Mouse (Mus musculus) limb, embryonic 14.5 days (tissue): Measurements from ENCODE around the gene Efcc1. TPM values are rescaled to one million over a fixed set of nuclear protein-coding genes. Genes with fewer than 3 reads are reported as not detected.

Experiments used
- ATAC-seq: fragments of 200-750 bp; cut with Nextera tagmentation; 2 replicates; pipeline ENCODE4 v1.8.0; 2017; ENCODE audit warnings: low read depth, moderate number of reproducible peaks, moderate TSS enrichment; ENCODE audit not compliant: low FRiP score
- DNase-seq: peaks from one replicate; pipeline ENCODE4 v3.0.0-alpha.2; 2015; ENCODE audit warnings: low spot score
- H3K27ac ChIP-seq: fragments of 300-500 bp; sonication (generic); replicated peaks from 2 replicates; pipeline ENCODE4 v1.5.1; 2014; ENCODE audit warnings: low read depth, mild to moderate bottlenecking, low read length, moderate library complexity, mixed read lengths
- H3K27me3 ChIP-seq: fragments of 300-500 bp; sonication (generic); 2 replicates; pipeline ENCODE4 v1.6.1; 2014; ENCODE audit warnings: low read length, mixed read lengths; ENCODE audit not compliant: control insufficient read depth, insufficient read depth
- H3K36me3 ChIP-seq: fragments of 300-500 bp; sonication (generic); 2 replicates; pipeline ENCODE4 v1.6.1; 2014; ENCODE audit warnings: mild to moderate bottlenecking, low read length, moderate library complexity, mixed read lengths; ENCODE audit not compliant: control insufficient read depth, insufficient read depth
- H3K4me1 ChIP-seq: fragments of 300-500 bp; sonication (generic); 2 replicates; pipeline ENCODE4 v1.6.1; 2014; ENCODE audit warnings: antibody characterized with exemption, low read length, mixed read lengths; ENCODE audit not compliant: control insufficient read depth, insufficient read depth
- H3K4me2 ChIP-seq: fragments of 300-500 bp; sonication (generic); replicated peaks from 2 replicates; pipeline ENCODE4 v1.6.1; 2014; ENCODE audit warnings: low read depth, mild to moderate bottlenecking, low read length, moderate library complexity; ENCODE audit not compliant: severe bottlenecking
- H3K4me3 ChIP-seq: fragments of 300-500 bp; sonication (generic); replicated peaks from 2 replicates; pipeline ENCODE4 v1.5.1; 2014; ENCODE audit warnings: low read length
- H3K9ac ChIP-seq: fragments of 300-500 bp; sonication (generic); 2 replicates; pipeline ENCODE4 v1.6.1; 2014; ENCODE audit warnings: mild to moderate bottlenecking, low read depth, low read length, moderate library complexity; ENCODE audit not compliant: severe bottlenecking
- H3K9me3 ChIP-seq: fragments of 300-500 bp; sonication (generic); 2 replicates; pipeline ENCODE4 v1.6.1; 2016; ENCODE audit warnings: low read length; ENCODE audit not compliant: control insufficient read depth
- POLR2A ChIP-seq: fragments of 200-500 bp; IDR thresholded peaks from 2 replicates; pipeline ENCODE4 v1.8.0; 2012; ENCODE audit warnings: inconsistent platforms, mild to moderate bottlenecking, moderate library complexity, borderline replicate concordance; ENCODE audit not compliant: insufficient read depth, insufficient read length; ENCODE audit errors: extremely low read depth
- WGBS: fragments of 180-500 bp; shearing (Covaris S2); extraction: QIAGEN DNeasy Blood & Tissue Kit; methylation state at CpG from one replicate; pipeline ENCODE4 v1.1.7; 2014; 5-methylcytosine and 5-hydroxymethylcytosine counted together
- polyA plus RNA-seq, 2 experiments: library from polyadenylated mRNA; depleted of rRNA in 1 of 2; stranded (reverse) in 1 of 2; unstranded in 1 of 2; fragments of >200 nt; fragmentation: Nextera tagmentation in 1 of 2; extraction: Ambion mirVana in 1 of 2; gene quantifications; 2 replicates each; pipeline versions ENCODE4 v1.2.1 to v1.2.3; 2012 to 2014

Efcc1 gene
- polyA plus RNA-seq, 2 experiments = 0.80 to 0.98 TPM

DNA sequence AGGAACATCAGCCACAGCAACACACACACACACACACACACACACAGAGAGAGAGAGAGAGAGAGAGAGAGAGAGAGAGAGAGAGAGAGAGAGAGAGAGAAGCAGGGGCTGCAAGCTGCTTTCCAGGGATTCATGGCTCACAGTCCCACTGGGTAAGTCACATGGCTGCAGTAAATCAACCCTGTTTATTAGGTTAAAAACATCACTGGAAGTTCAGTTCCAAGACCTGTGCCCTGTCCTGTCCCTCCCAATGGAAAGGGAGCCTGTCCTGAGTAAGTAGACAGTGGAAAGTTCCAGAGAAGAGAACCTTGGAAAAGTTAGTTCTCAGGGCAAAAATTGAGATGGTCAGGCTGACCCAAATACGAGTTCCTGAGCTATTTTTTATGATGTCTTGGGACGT, 66.7 kb downstream of the Efcc1 start:
- 12% methylated on average over 2 of the region's 2 CpGs for WGBS
- ATAC-seq (no peak), DNase-seq (no peak)
- Histone ChIP-seq H3K4me1 (no peaks in the 10 kb centered on the region), H3K4me3 (no peak overlapping the region), H3K36me3 (peaks cover 18% of the 10 kb centered on the region), H3K4me2 (no peak overlapping the region), H3K27ac (no peak overlapping the region), H3K9me3 (no peaks in the 10 kb centered on the region), H3K27me3 (no peaks in the 10 kb centered on the region), H3K9ac (no peak overlapping the region)
- no peak for TF ChIP-seq POLR2A

GRCm38 (mm10) chr6:87799576-87799975, 68.9 kb downstream of the Efcc1 start:
- WGBS = 86% methylated on average over 6 of the region's 6 CpGs

DNA sequence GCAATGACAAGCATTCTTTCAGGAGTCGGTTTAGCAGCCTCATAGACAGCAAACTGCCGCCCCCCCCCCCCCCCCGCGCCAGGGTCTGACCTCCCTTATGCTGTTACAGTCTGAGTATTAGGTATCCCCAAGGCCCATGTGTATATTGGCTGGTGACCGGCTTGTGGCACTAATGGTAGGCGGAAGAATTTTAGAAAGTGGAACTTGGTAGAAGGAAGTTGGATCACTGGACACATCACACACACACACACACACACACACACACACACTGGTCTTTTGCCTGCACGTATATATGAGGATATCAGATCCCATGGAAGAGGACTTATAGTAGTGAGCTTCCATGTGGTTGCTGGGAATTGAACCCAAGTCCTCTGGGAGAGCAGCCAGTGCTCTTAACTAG, 71.8 kb downstream of the Efcc1 start:
- ATAC-seq = no peak
- no peak for TF ChIP-seq POLR2A

More at GRCm38 (mm10) chr6:87799576-87799975, 68.9 kb downstream of the Efcc1 start:
- Histone ChIP-seq H3K27ac (no peak overlapping the region), H3K36me3 (peaks cover 6% of the 10 kb centered on the region; the same call in 1 of the 2 replicates), H3K4me2 (no peak overlapping the region), H3K27me3 (no peaks in the 10 kb centered on the region), H3K4me3 (no peak overlapping the region), H3K4me1 (no peaks in the 10 kb centered on the region), H3K9me3 (no peaks in the 10 kb centered on the region), H3K9ac (no peak overlapping the region)
- no peak for TF ChIP-seq POLR2A
- DNase-seq (no peak), ATAC-seq (no peak)

DNA sequence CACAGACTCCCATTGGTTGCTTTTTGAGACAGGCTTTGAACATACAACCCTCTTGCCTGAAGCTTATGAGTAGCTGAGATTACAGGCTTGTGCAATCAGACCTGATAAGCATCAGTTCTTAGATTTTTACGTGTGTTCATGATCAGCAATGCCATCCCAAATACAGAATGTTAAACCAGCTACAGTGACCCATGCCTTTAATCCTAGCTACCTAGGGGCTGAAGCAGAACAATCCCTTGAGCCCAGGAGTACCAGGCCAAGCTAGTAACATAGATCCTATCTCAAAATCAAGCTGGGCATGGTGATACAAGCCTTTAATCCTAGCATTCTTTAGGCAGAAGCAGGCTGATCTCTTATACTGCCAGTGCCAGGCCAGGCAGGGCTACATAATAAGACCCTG, 73.4 kb downstream of the Efcc1 start:
- Histone ChIP-seq H3K4me1 (no peaks in the 10 kb centered on the region), H3K4me2 (no peak overlapping the region), H3K27me3 (no peaks in the 10 kb centered on the region), H3K36me3 (0 out of 2 replicates have a peak, but pooled peaks cover 10% of the 10 kb centered on the region), H3K4me3 (no peak overlapping the region), H3K9me3 (no peaks in the 10 kb centered on the region), H3K27ac (no peak overlapping the region), H3K9ac (no peak overlapping the region)
- DNase-seq = no peak
- TF ChIP-seq POLR2A = no peak
- WGBS = 77% methylated on average over 1 of the region's 1 CpGs
- ATAC-seq = no peak

More for the DNA sequence above, 71.8 kb downstream of the Efcc1 start:
- Histone ChIP-seq H3K9ac (no peak overlapping the region), H3K4me2 (no peak overlapping the region), H3K27ac (no peak overlapping the region), H3K4me3 (no peak overlapping the region), H3K27me3 (no peaks in the 10 kb centered on the region), H3K36me3 (0 out of 2 replicates have a peak, but pooled peaks cover 6% of the 10 kb centered on the region), H3K9me3 (no peaks in the 10 kb centered on the region), H3K4me1 (no peaks in the 10 kb centered on the region)
- no peak for DNase-seq
- 77% methylated on average over 5 of the region's 7 CpGs for WGBS

DNA sequence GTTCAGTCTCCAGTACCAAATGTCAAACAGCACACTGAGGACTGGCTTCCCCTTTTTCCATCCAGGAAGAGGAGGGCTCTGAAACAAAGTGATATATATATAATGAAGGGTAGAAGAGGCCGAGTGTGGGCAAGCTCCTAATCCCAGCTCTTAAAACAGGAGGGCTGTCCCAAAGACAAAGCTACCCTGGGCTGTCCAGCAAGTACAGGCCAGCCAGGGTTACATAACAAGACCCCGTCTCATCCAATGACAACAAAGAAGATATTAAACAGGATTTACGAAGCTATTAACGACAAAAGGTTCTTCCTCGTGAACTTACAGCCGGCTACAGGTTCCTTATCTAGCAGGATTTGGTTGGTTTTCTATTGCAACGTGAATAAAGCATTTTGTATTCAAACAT, 74.2 kb downstream of the Efcc1 start:
- H3K9ac ChIP-seq = no peak overlapping the region
- no peaks in the 10 kb centered on the region for H3K9me3 ChIP-seq
- H3K4me2 ChIP-seq = no peak overlapping the region
- 0 out of 2 replicates have a peak, but pooled peaks cover 3% of the 10 kb centered on the region for H3K36me3 ChIP-seq
- H3K27ac ChIP-seq = no peak overlapping the region
- H3K27me3 ChIP-seq = no peaks in the 10 kb centered on the region
- no peak overlapping the region for H3K4me3 ChIP-seq
- no peak for DNase-seq
- ATAC-seq = no peak
- no peak for TF ChIP-seq POLR2A
- WGBS = 73% methylated on average over 7 of the region's 7 CpGs
- H3K4me1 ChIP-seq = peaks cover 1% of the 10 kb centered on the region; the same call in 1 of the 2 replicates

GRCm38 (mm10) chr6:87805448-87805847, 74.8 kb downstream of the Efcc1 start:
- H3K4me2 ChIP-seq = no peak overlapping the region
- H3K27ac ChIP-seq = no peak overlapping the region
- H3K4me1 ChIP-seq = peaks cover 6% of the 10 kb centered on the region; the same call in 1 of the 2 replicates
- 0 out of 2 replicates have a peak, but pooled peaks cover 3% of the 10 kb centered on the region for H3K36me3 ChIP-seq
- DNase-seq (no peak), ATAC-seq (no peak)
- TF ChIP-seq POLR2A = no peak
- H3K9me3 ChIP-seq = no peaks in the 10 kb centered on the region
- 88% methylated on average over 7 of the region's 7 CpGs for WGBS
- H3K4me3 ChIP-seq = no peak overlapping the region
- H3K27me3 ChIP-seq = no peaks in the 10 kb centered on the region
- H3K9ac ChIP-seq = no peak overlapping the region

Other genes with a start within 250 kb of the Efcc1 start
- 2.6 and 3.2 TPM in 2 replicates for gene Arhgap25, start 197.6 kb upstream of the Efcc1 start, polyA plus RNA-seq (2012; rRNA removed)
- 6.4 and 6.8 TPM in 2 replicates for gene Arhgap25, start 197.6 kb upstream of the Efcc1 start, polyA plus RNA-seq (2014; fragmentation: Nextera tagmentation; extraction: Ambion mirVana)
- 5.1 and 5.7 TPM in 2 replicates for gene Prokr1, start 140.1 kb upstream of the Efcc1 start, polyA plus RNA-seq (2012; rRNA removed)
- 4.4 and 4.7 TPM in 2 replicates for gene Prokr1, start 140.1 kb upstream of the Efcc1 start, polyA plus RNA-seq (2014; fragmentation: Nextera tagmentation; extraction: Ambion mirVana)
- 7.5 and 10.3 TPM in 2 replicates for gene Aplf, start 58.7 kb upstream of the Efcc1 start, polyA plus RNA-seq (2012; rRNA removed)
- gene Aplf, start 58.7 kb upstream of the Efcc1 start, polyA plus RNA-seq (2014; fragmentation: Nextera tagmentation; extraction: Ambion mirVana) = 14.3 and 16.2 TPM in 2 replicates
- 1.4 and 2.5 TPM in 2 replicates for gene Gp9, start 47.2 kb downstream of the Efcc1 start, polyA plus RNA-seq (2012; rRNA removed)
- 1.9 and 2.0 TPM in 2 replicates for gene Gp9, start 47.2 kb downstream of the Efcc1 start, polyA plus RNA-seq (2014; fragmentation: Nextera tagmentation; extraction: Ambion mirVana)
- 13.3 and 23.7 TPM in 2 replicates for gene Rab43, start 81.3 kb downstream of the Efcc1 start, polyA plus RNA-seq (2012; rRNA removed)
- gene Rab43, start 81.3 kb downstream of the Efcc1 start, polyA plus RNA-seq (2014; fragmentation: Nextera tagmentation; extraction: Ambion mirVana) = 14.3 and 15.1 TPM in 2 replicates
- 4.5 and 9.1 TPM in 2 replicates for gene Gm45140, start 104.9 kb downstream of the Efcc1 start, polyA plus RNA-seq (2012; rRNA removed)
- gene Gm45140, start 104.9 kb downstream of the Efcc1 start, polyA plus RNA-seq (2014; fragmentation: Nextera tagmentation; extraction: Ambion mirVana) = 2.7 and 4.3 TPM in 2 replicates
- gene Isy1, start 107.9 kb downstream of the Efcc1 start, polyA plus RNA-seq (2012; rRNA removed) = 39.2 and 51.5 TPM in 2 replicates
- gene Isy1, start 107.9 kb downstream of the Efcc1 start, polyA plus RNA-seq (2014; fragmentation: Nextera tagmentation; extraction: Ambion mirVana) = 39.1 and 41.8 TPM in 2 replicates
- gene Cnbp, start 120.2 kb downstream of the Efcc1 start, polyA plus RNA-seq (2012; rRNA removed) = 437 and 460 TPM in 2 replicates
- 1,093 and 1,108 TPM in 2 replicates for gene Cnbp, start 120.2 kb downstream of the Efcc1 start, polyA plus RNA-seq (2014; fragmentation: Nextera tagmentation; extraction: Ambion mirVana)
- gene Copg1, start 156.9 kb downstream of the Efcc1 start, polyA plus RNA-seq (2012; rRNA removed) = 135 and 137 TPM in 2 replicates
- gene Copg1, start 156.9 kb downstream of the Efcc1 start, polyA plus RNA-seq (2014; fragmentation: Nextera tagmentation; extraction: Ambion mirVana) = 177 and 186 TPM in 2 replicates
- 42.6 and 44.1 TPM in 2 replicates for gene Hmces, start 183.1 kb downstream of the Efcc1 start, polyA plus RNA-seq (2012; rRNA removed)
- gene Hmces, start 183.1 kb downstream of the Efcc1 start, polyA plus RNA-seq (2014; fragmentation: Nextera tagmentation; extraction: Ambion mirVana) = 48.9 and 59.0 TPM in 2 replicates